Mouse (Mus musculus) C2C12 (cell line): ENCODE measurements around the gene Gm20388.

Experiments used
- CEBPB ChIP-seq: IDR thresholded peaks from one replicate; pipeline ENCODE4 v1.6.1; 2011; ENCODE audit warnings: low read depth, mild to moderate bottlenecking, control low read depth, moderate library complexity
- CTCF ChIP-seq: IDR thresholded peaks from one replicate; pipeline ENCODE4 v1.5.1; 2011; ENCODE audit not compliant: control insufficient read depth, insufficient read depth, insufficient read length
- FOSL1 ChIP-seq: IDR thresholded peaks from one replicate; pipeline ENCODE4 v1.8.0; 2011; ENCODE audit warnings: mild to moderate bottlenecking, low read length; ENCODE audit not compliant: poor library complexity, insufficient read depth, severe bottlenecking
- MAX ChIP-seq: IDR thresholded peaks from one replicate; pipeline ENCODE4 v1.6.1; 2011; ENCODE audit warnings: mild to moderate bottlenecking, control low read depth
- MYOD1 ChIP-seq: IDR thresholded peaks from one replicate; pipeline ENCODE4 v1.6.1; 2011; ENCODE audit warnings: low read depth; ENCODE audit not compliant: control insufficient read depth, insufficient read length
- MYOG ChIP-seq: IDR thresholded peaks from one replicate; pipeline ENCODE4 v1.6.1; 2011; ENCODE audit not compliant: control insufficient read depth, insufficient read length; ENCODE audit errors: extremely low read depth

DNA sequence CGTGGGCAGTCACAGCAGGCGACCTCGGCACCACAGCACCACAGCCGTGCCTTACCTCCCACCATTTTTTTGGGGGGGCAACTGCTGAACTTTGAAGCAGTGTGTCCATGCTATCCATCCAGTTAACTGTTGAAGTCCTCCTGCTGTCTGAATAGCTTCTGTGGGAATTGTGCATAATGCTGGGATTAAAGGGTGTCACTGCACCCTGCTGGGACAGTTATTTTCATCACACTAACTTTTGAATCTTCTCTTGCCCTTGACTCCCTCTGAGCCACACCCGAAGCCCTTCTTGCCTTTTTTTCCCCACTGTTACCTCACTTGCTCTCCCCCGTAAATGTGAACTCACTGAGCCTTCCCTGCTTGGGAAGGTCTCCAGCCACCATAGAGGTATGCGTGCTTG, 27.8 kb downstream of the Gm20388 start:
- TF ChIP-seq MAX (no peak), CTCF (no peak), CEBPB (no peak), FOSL1 (no peak), MYOG (no peak), MYOD1 (no peak)
